Mouse (Mus musculus): ENCODE measurements around the gene Mtfr1l. TPM values are rescaled to one million over a fixed set of nuclear protein-coding genes. Genes with fewer than 3 reads are reported as not detected.
"Not testable (repeated sequence)": the region's sequence is repeated elsewhere in the genome, so short reads cannot be mapped to it uniquely, and the experiment has no call there.

Mtfr1l gene
- polyA plus RNA-seq, 1 experiment from 2014 or later = 126 TPM

GRCm38 (mm10) chr4:134505303-134505789 lies 29.8 kb downstream of the Mtfr1l start:
- Histone ChIP-seq H3K27me3 (replicated peaks; ENCODE audit: control insufficient read depth, insufficient read depth, low read length) (no peaks in the 10 kb centered on the region), H3K27ac (replicated peaks; ENCODE audit: low read depth, low read length) (no peak overlapping the region), H3K4me3 (ENCODE audit: low read depth, low read length) (no peak overlapping the region), H3K9ac (ENCODE audit: low read depth, low read length) (no peak overlapping the region), H3K36me3 (ENCODE audit: control insufficient read depth, insufficient read depth, low read length) (no peaks in the 10 kb centered on the region), H3K4me1 (ENCODE audit: control insufficient read depth, insufficient read depth, low read length) (no peaks in the 10 kb centered on the region; the same call in 1 of the 2 replicates), H3K9me3 (ENCODE audit: control insufficient read depth, low read length) (no peaks in the 10 kb centered on the region), H3K4me2 (ENCODE audit: low read depth, low read length) (no peak overlapping the region)
- no peak for ATAC-seq (ENCODE audit: low read depth)
- no peak for DNase-seq (ENCODE audit: low spot score)
- WGBS = 86% methylated on average over 4 of the region's 4 CpGs

GRCm38 (mm10) chr4:134503686-134504357 lies 31.4 kb downstream of the Mtfr1l start:
- 83% methylated on average over 4 of the region's 4 CpGs for WGBS
- ATAC-seq (ENCODE audit: low read depth) (no peak), DNase-seq (ENCODE audit: low spot score) (no peak)
- H3K27me3 ChIP-seq (replicated peaks; ENCODE audit: control insufficient read depth, insufficient read depth, low read length) = no peaks in the 10 kb centered on the region
- H3K4me1 ChIP-seq (ENCODE audit: control insufficient read depth, insufficient read depth, low read length) = no peaks in the 10 kb centered on the region
- no peaks in the 10 kb centered on the region for H3K9me3 ChIP-seq (ENCODE audit: control insufficient read depth, low read length)
- H3K27ac ChIP-seq (replicated peaks; ENCODE audit: low read depth, low read length) = no peak overlapping the region
- no peak overlapping the region for H3K9ac ChIP-seq (ENCODE audit: low read depth, low read length)
- H3K4me3 ChIP-seq (ENCODE audit: low read depth, low read length) = no peak overlapping the region
- H3K36me3 ChIP-seq (ENCODE audit: control insufficient read depth, insufficient read depth, low read length) = no peaks in the 10 kb centered on the region
- no peak overlapping the region for H3K4me2 ChIP-seq (ENCODE audit: low read depth, low read length)

- Histone ChIP-seq H3K27ac (replicated peaks; ENCODE audit: low read depth, low read length) (no peak overlapping the region), H3K4me3 (ENCODE audit: low read depth, low read length) (no peak overlapping the region), H3K4me1 (ENCODE audit: control insufficient read depth, insufficient read depth, low read length) (peaks cover 8% of the 10 kb centered on the region), H3K27me3 (replicated peaks; ENCODE audit: control insufficient read depth, insufficient read depth, low read length) (no peaks in the 10 kb centered on the region), H3K9ac (ENCODE audit: low read depth, low read length) (no peak overlapping the region), H3K4me2 (ENCODE audit: low read depth, low read length) (no peak overlapping the region), H3K9me3 (ENCODE audit: control insufficient read depth, low read length) (no peaks in the 10 kb centered on the region), H3K36me3 (ENCODE audit: control insufficient read depth, insufficient read depth, low read length) (no peaks in the 10 kb centered on the region)
- ATAC-seq (ENCODE audit: low read depth) (no peak), DNase-seq (ENCODE audit: low spot score) (no peak)
- 94% methylated on average over 6 of the region's 6 CpGs for WGBS
Measured at GRCm38 (mm10) chr4:134501095-134501494, 34.1 kb downstream of the Mtfr1l start.

GRCm38 (mm10) chr4:134498983-134499382 lies 36.2 kb downstream of the Mtfr1l start:
- not testable (repeated sequence) for H3K4me3 ChIP-seq (ENCODE audit: low read depth, low read length); H3K9ac ChIP-seq (ENCODE audit: low read depth, low read length); ATAC-seq (ENCODE audit: low read depth); H3K9me3 ChIP-seq (ENCODE audit: control insufficient read depth, low read length); H3K27me3 ChIP-seq (replicated peaks; ENCODE audit: control insufficient read depth, insufficient read depth, low read length); H3K27ac ChIP-seq (replicated peaks; ENCODE audit: low read depth, low read length); H3K36me3 ChIP-seq (ENCODE audit: control insufficient read depth, insufficient read depth, low read length); DNase-seq (ENCODE audit: low spot score); H3K4me2 ChIP-seq (ENCODE audit: low read depth, low read length)
- WGBS = 90% methylated on average over 6 of the region's 6 CpGs
- H3K4me1 ChIP-seq (ENCODE audit: control insufficient read depth, insufficient read depth, low read length) = peaks cover 15% of the 10 kb centered on the region

GRCm38 (mm10) chr4:134497986-134498731 lies 37.0 kb downstream of the Mtfr1l start:
- ATAC-seq (ENCODE audit: low read depth) (no peak), DNase-seq (ENCODE audit: low spot score) (no peak)
- 0 out of 2 replicates have a peak overlapping the region, but pooled peaks have one; percentile 87 for H3K4me2 ChIP-seq (ENCODE audit: low read depth, low read length)
- no peak overlapping the region for H3K27ac ChIP-seq (replicated peaks; ENCODE audit: low read depth, low read length)
- no peaks in the 10 kb centered on the region for H3K36me3 ChIP-seq (ENCODE audit: control insufficient read depth, insufficient read depth, low read length)
- peaks cover 15% of the 10 kb centered on the region for H3K4me1 ChIP-seq (ENCODE audit: control insufficient read depth, insufficient read depth, low read length)
- no peak overlapping the region for H3K9ac ChIP-seq (ENCODE audit: low read depth, low read length)
- no peak overlapping the region for H3K4me3 ChIP-seq (ENCODE audit: low read depth, low read length)
- no peaks in the 10 kb centered on the region for H3K9me3 ChIP-seq (ENCODE audit: control insufficient read depth, low read length)
- no peaks in the 10 kb centered on the region for H3K27me3 ChIP-seq (replicated peaks; ENCODE audit: control insufficient read depth, insufficient read depth, low read length)
- WGBS = 64% methylated on average over 12 of the region's 12 CpGs

GRCm38 (mm10) chr4:134497223-134497622 lies 38.0 kb downstream of the Mtfr1l start:
- DNase-seq (ENCODE audit: low spot score) (no peak), ATAC-seq (ENCODE audit: low read depth) (peak; percentile 9; the same call in 1 of the 2 replicates)
- peak overlapping the region; percentile 48 for H3K4me3 ChIP-seq (ENCODE audit: low read depth, low read length)
- H3K27ac ChIP-seq (replicated peaks; ENCODE audit: low read depth, low read length) = no peak overlapping the region
- peak overlapping the region; percentile 87 for H3K4me2 ChIP-seq (ENCODE audit: low read depth, low read length)
- H3K9ac ChIP-seq (ENCODE audit: low read depth, low read length) = peak overlapping the region; percentile 66
- H3K9me3 ChIP-seq (ENCODE audit: control insufficient read depth, low read length) = no peaks in the 10 kb centered on the region
- H3K4me1 ChIP-seq (ENCODE audit: control insufficient read depth, insufficient read depth, low read length) = peaks cover 15% of the 10 kb centered on the region
- 15% methylated on average over 6 of the region's 6 CpGs for WGBS
- no peaks in the 10 kb centered on the region for H3K27me3 ChIP-seq (replicated peaks; ENCODE audit: control insufficient read depth, insufficient read depth, low read length)
- H3K36me3 ChIP-seq (ENCODE audit: control insufficient read depth, insufficient read depth, low read length) = no peaks in the 10 kb centered on the region

GRCm38 (mm10) chr4:134496595-134497210 lies 38.5 kb downstream of the Mtfr1l start, which contains the start of gene Paqr7:
TSS of gene Paqr7 (plus strand) at chr4:134496697.
- WGBS = 2% methylated on average over 30 of the region's 35 CpGs

GRCm38 (mm10) chr4:134495546-134495923 lies 39.7 kb downstream of the Mtfr1l start:
- Histone ChIP-seq H3K4me3 (ENCODE audit: low read depth, low read length) (no peak overlapping the region), H3K9me3 (ENCODE audit: control insufficient read depth, low read length) (no peaks in the 10 kb centered on the region), H3K27me3 (replicated peaks; ENCODE audit: control insufficient read depth, insufficient read depth, low read length) (no peaks in the 10 kb centered on the region), H3K4me2 (ENCODE audit: low read depth, low read length) (no peak overlapping the region), H3K36me3 (ENCODE audit: control insufficient read depth, insufficient read depth, low read length) (no peaks in the 10 kb centered on the region), H3K27ac (replicated peaks; ENCODE audit: low read depth, low read length) (no peak overlapping the region; the same call in 1 of the 2 replicates), H3K9ac (ENCODE audit: low read depth, low read length) (no peak overlapping the region), H3K4me1 (ENCODE audit: control insufficient read depth, insufficient read depth, low read length) (peaks cover 15% of the 10 kb centered on the region)
- DNase-seq (ENCODE audit: low spot score) (no peak), ATAC-seq (ENCODE audit: low read depth) (no peak)
- 60% methylated on average over 5 of the region's 5 CpGs for WGBS

More at GRCm38 (mm10) chr4:134496595-134497210, 38.5 kb downstream of the Mtfr1l start, which contains the start of gene Paqr7:
- Histone ChIP-seq H3K4me2 (ENCODE audit: low read depth, low read length) (peak within 1 kb of the TSS; percentile 87), H3K27ac (replicated peaks; ENCODE audit: low read depth, low read length) (no peak within 1 kb of the TSS; the same call in 1 of the 2 replicates), H3K9ac (ENCODE audit: low read depth, low read length) (peak within 1 kb of the TSS; percentile 66), H3K27me3 (replicated peaks; ENCODE audit: control insufficient read depth, insufficient read depth, low read length) (no peaks in the 10 kb centered on the region), H3K36me3 (ENCODE audit: control insufficient read depth, insufficient read depth, low read length) (no peaks in the 10 kb centered on the region), H3K4me3 (ENCODE audit: low read depth, low read length) (peak within 1 kb of the TSS; percentile 48), H3K9me3 (ENCODE audit: control insufficient read depth, low read length) (no peaks in the 10 kb centered on the region), H3K4me1 (ENCODE audit: control insufficient read depth, insufficient read depth, low read length) (peaks cover 15% of the 10 kb centered on the region)
- DNase-seq (ENCODE audit: low spot score) (peak; percentile 63), ATAC-seq (ENCODE audit: low read depth) (peak; percentile 70)
